13 mouse cellular contexts compared by ENCODE assay signal in the genomic region with DNA sequence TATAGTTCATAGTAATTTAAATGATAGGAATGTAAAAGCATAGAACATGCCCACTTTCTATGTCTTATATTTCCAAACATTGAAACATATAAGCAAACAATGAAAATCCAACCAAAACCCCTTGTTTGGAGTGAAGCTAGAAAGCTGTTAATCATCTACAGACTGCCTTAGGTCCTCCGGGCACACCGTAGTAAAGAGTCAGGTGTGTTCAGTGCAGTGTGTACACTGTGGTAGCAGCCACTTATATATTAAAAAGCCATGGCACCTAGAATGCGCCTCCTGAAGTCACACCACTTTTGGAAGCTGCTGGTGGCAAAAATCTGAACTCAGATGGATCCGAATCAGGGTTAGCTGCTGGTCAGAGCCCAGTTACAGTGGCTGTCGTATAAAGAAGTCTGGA. TPM values are rescaled to one million over a fixed set of nuclear protein-coding genes. Genes with fewer than 3 reads are reported as not detected.
"Had no signal": no experiment of that assay in that cellular context is flagged by ENCODE, and none has a peak within 500 bp of the region (broad histone marks: within the 10 kb centered on the region; RNA-seq: fewer than 3 reads in every experiment).

No protein-coding gene starts in this region.

- H3K4me2 ChIP-seq: hindbrain, embryonic 15.5 days; limb, embryonic 12.5 days; lung, embryonic 14.5 days; midbrain, embryonic 11.5 days; neural tube, embryonic 13.5 days had no signal

- H3K27me3 ChIP-seq: hindbrain, embryonic 15.5 days; megakaryocyte, embryonic 14.5 days; neural tube, embryonic 13.5 days had no signal

- ATAC-seq: midbrain, embryonic 16.5 days had no signal

- DNase-seq: kidney, adult 8-10 months; kidney, postnatal 4 days; lung, embryonic 14.5 days; right cerebral cortex, postnatal 25 days; thymus, postnatal 4 days had no signal

- H3K9me3 ChIP-seq: hindbrain, embryonic 15.5 days; limb, embryonic 12.5 days; megakaryocyte, embryonic 14.5 days; neural tube, embryonic 13.5 days had no signal

- H3K27ac ChIP-seq: hindbrain, embryonic 15.5 days; layer of hippocampus, adult 2 months; limb, embryonic 12.5 days; macrophage; neural tube, embryonic 13.5 days had no signal

- H3K4me3 ChIP-seq: hindbrain, embryonic 15.5 days; layer of hippocampus, adult 2 months; limb, embryonic 12.5 days; megakaryocyte, embryonic 14.5 days; neural tube, embryonic 13.5 days had no signal

- H3K9ac ChIP-seq: hindbrain, embryonic 15.5 days; limb, embryonic 12.5 days; lung, embryonic 14.5 days; neural tube, embryonic 13.5 days had no signal

RNA-seq across cellular contexts. Expression of a gene that starts 16.3 kb away (rescaled TPM):
- polyA plus RNA-seq: limb, embryonic 12.5 days; lung, embryonic 14.5 days had no signal
